Comparison of ENCODE assay signal across 13 mouse cellular contexts in genomic region chr9:40764887-40765580, GRCm38 (mm10). TPM values are rescaled to one million over a fixed set of nuclear protein-coding genes. Genes with fewer than 3 reads are reported as not detected.
DNase-seq lines count a peak whose midpoint lies in the region; ATAC-seq lines count a peak whose summit lies in the region.
"Had no signal": no experiment of that assay in that cellular context is flagged by ENCODE, and none has a peak within 500 bp of the region (broad histone marks: within the 10 kb centered on the region; RNA-seq: fewer than 3 reads in every experiment).

No protein-coding gene starts in this region.

- intact Hi-C loops in heart, postnatal 10 days (cut with DNase I): no loop called here

- no peaks in the 10 kb centered on the region for H3K27me3 ChIP-seq in heart, embryonic 13.5 days (replicated peaks)
- no peaks in the 10 kb centered on the region for H3K27me3 ChIP-seq in lung, embryonic 15.5 days
- H3K27me3 ChIP-seq in stomach, embryonic 15.5 days (replicated peaks): no peaks in the 10 kb centered on the region
- H3K27me3 ChIP-seq in hindbrain, embryonic 14.5 days (ENCODE audit: control insufficient read depth, insufficient read depth, low read length): no peaks in the 10 kb centered on the region
- H3K27me3 ChIP-seq: forebrain, embryonic 12.5 days; heart, embryonic 12.5 days had no signal

- no peak overlapping the region for H3K4me3 ChIP-seq in heart, embryonic 13.5 days
- no peak overlapping the region for H3K4me3 ChIP-seq in lung, embryonic 15.5 days
- H3K4me3 ChIP-seq in stomach, embryonic 15.5 days (replicated peaks): no peak overlapping the region; the same call in 1 of the 2 replicates
- H3K4me3 ChIP-seq in hindbrain, embryonic 14.5 days (replicated peaks; ENCODE audit: low read length): no peak overlapping the region
- H3K4me3 ChIP-seq: embryonic facial prominence, embryonic 10.5 days; forebrain, embryonic 12.5 days; heart, embryonic 12.5 days had no signal

- H3K36me3 ChIP-seq in heart, embryonic 13.5 days: peaks cover 6% of the 10 kb centered on the region; the same call in 1 of the 2 replicates
- H3K36me3 ChIP-seq in lung, embryonic 15.5 days: no peaks in the 10 kb centered on the region
- H3K36me3 ChIP-seq in stomach, embryonic 15.5 days: no peaks in the 10 kb centered on the region
- H3K36me3 ChIP-seq in hindbrain, embryonic 14.5 days (replicated peaks; ENCODE audit: control insufficient read depth, insufficient read depth): peaks cover 28% of the 10 kb centered on the region
- H3K36me3 ChIP-seq: G1E; heart, embryonic 12.5 days had no signal

- peaks cover 17% of the 10 kb centered on the region for H3K4me1 ChIP-seq in heart, embryonic 13.5 days
- peaks cover 10% of the 10 kb centered on the region for H3K4me1 ChIP-seq in lung, embryonic 15.5 days
- H3K4me1 ChIP-seq in stomach, embryonic 15.5 days: no peaks in the 10 kb centered on the region
- no peaks in the 10 kb centered on the region for H3K4me1 ChIP-seq in hindbrain, embryonic 14.5 days (replicated peaks; ENCODE audit: control insufficient read depth, insufficient read depth, low read length)
- H3K4me1 ChIP-seq: forebrain, embryonic 12.5 days had no signal

- 0 out of 2 replicates have a peak overlapping the region, but pooled peaks have one; percentile 28 for H3K9ac ChIP-seq in heart, embryonic 13.5 days
- H3K9ac ChIP-seq in lung, embryonic 15.5 days: no peak overlapping the region
- H3K9ac ChIP-seq in stomach, embryonic 15.5 days: no peak overlapping the region
- no peak overlapping the region for H3K9ac ChIP-seq in hindbrain, embryonic 14.5 days
- H3K9ac ChIP-seq: forebrain, embryonic 12.5 days; heart, embryonic 12.5 days had no signal

- no peak for DNase-seq in heart, postnatal 10 days
- no peak for DNase-seq in lung, adult 18-20 months
- DNase-seq in brain, adult 2 months (ENCODE audit: low read depth, low spot score): peak; percentile 56
- DNase-seq in gastrocnemius, postnatal 25 days: no peak
- DNase-seq in hindbrain, embryonic 14.5 days (ENCODE audit: low spot score): no peak
- DNase-seq: retina, postnatal 1 day had no signal

- no peak overlapping the region for H3K27ac ChIP-seq in heart, embryonic 13.5 days (replicated peaks)
- no peak overlapping the region for H3K27ac ChIP-seq in lung, embryonic 15.5 days
- H3K27ac ChIP-seq in stomach, embryonic 15.5 days: no peak overlapping the region; the same call in 1 of the 2 replicates
- no peak overlapping the region for H3K27ac ChIP-seq in hindbrain, embryonic 14.5 days
- H3K27ac ChIP-seq: embryonic facial prominence, embryonic 10.5 days; forebrain, embryonic 12.5 days had no signal

- H3K4me2 ChIP-seq in heart, embryonic 13.5 days: peak overlapping the region; percentile 28; the same call in 1 of the 2 replicates
- peak overlapping the region; percentile 30 for H3K4me2 ChIP-seq in lung, embryonic 15.5 days
- H3K4me2 ChIP-seq in stomach, embryonic 15.5 days: peak overlapping the region; percentile 9; the same call in 1 of the 2 replicates
- H3K4me2 ChIP-seq in hindbrain, embryonic 14.5 days (replicated peaks): no peak overlapping the region
- H3K4me2 ChIP-seq: forebrain, embryonic 12.5 days; heart, embryonic 12.5 days had no signal

- 69% methylated on average over 9 of the region's 9 CpGs for WGBS in heart, embryonic 13.5 days
- WGBS in lung, embryonic 15.5 days: 73% methylated on average over 8 of the region's 9 CpGs
- 80% methylated on average over 8 of the region's 9 CpGs for WGBS in stomach, embryonic 15.5 days
- 92% methylated on average over 8 of the region's 9 CpGs for WGBS in hindbrain, embryonic 14.5 days

- no peaks in the 10 kb centered on the region for H3K9me3 ChIP-seq in heart, embryonic 13.5 days
- H3K9me3 ChIP-seq in lung, embryonic 15.5 days: no peaks in the 10 kb centered on the region
- H3K9me3 ChIP-seq in stomach, embryonic 15.5 days: no peaks in the 10 kb centered on the region
- no peaks in the 10 kb centered on the region for H3K9me3 ChIP-seq in hindbrain, embryonic 14.5 days (ENCODE audit: control insufficient read depth, low read length)
- H3K9me3 ChIP-seq: embryonic facial prominence, embryonic 10.5 days; forebrain, embryonic 12.5 days; G1E; heart, embryonic 12.5 days had no signal

- ATAC-seq in heart, embryonic 13.5 days (ENCODE audit: extremely low read depth, insufficient number of reproducible peaks, low FRiP score, low TSS enrichment): no peak
- ATAC-seq in lung, embryonic 15.5 days (ENCODE audit: borderline replicate concordance, extremely low read depth, low FRiP score, low TSS enrichment): no peak
- ATAC-seq in stomach, embryonic 15.5 days (ENCODE audit: insufficient read depth, low FRiP score, low read depth): no peak
- no peak for ATAC-seq in hindbrain, embryonic 14.5 days (ENCODE audit: low FRiP score)

RNA-seq across cellular contexts. Expression of gene Hspa8, which starts 35.8 kb away (rescaled TPM):
- polyA plus RNA-seq in heart, embryonic 13.5 days (2015; fragmentation: Nextera tagmentation; extraction: Ambion mirVana): 1,787 and 2,104 TPM in 2 replicates
- 1,000 to 10,000 TPM; 1,111 to 1,159 TPM for total RNA-seq in heart, postnatal 10 days (2021)
- polyA plus RNA-seq in lung, embryonic 15.5 days (2015; fragmentation: Nextera tagmentation; extraction: Ambion mirVana): 2,564 and 2,677 TPM in 2 replicates
- 2,024 and 2,425 TPM in 2 replicates for polyA plus RNA-seq in stomach, embryonic 15.5 days (2015; fragmentation: Nextera tagmentation; extraction: Ambion mirVana)
- 1,000 to 10,000 TPM; 1,183 to 1,197 TPM for total RNA-seq in gastrocnemius, postnatal 25 days (2021)
- polyA plus RNA-seq in hindbrain, embryonic 14.5 days (2014; fragmentation: Nextera tagmentation; extraction: Ambion mirVana): 2,885 and 3,458 TPM in 2 replicates
